In genomic region chr1:170857369-170857768, GRCm38 (mm10) we compare ENCODE assay signal across 19 mouse cellular contexts. TPM values are rescaled to one million over a fixed set of nuclear protein-coding genes. Genes with fewer than 3 reads are reported as not detected.
DNase-seq lines count a peak whose midpoint lies in the region; ATAC-seq lines count a peak whose summit lies in the region.
"Had no signal": no experiment of that assay in that cellular context is flagged by ENCODE, and none has a peak within 500 bp of the region (broad histone marks: within the 10 kb centered on the region; RNA-seq: fewer than 3 reads in every experiment).

No protein-coding gene starts in this region.

- no peak overlapping the region for H3K9ac ChIP-seq in neural tube, embryonic 15.5 days (replicated peaks)
- H3K9ac ChIP-seq: embryonic facial prominence, embryonic 12.5 days; liver, embryonic 14.5 days; midbrain, embryonic 15.5 days had no signal

- H3K36me3 ChIP-seq in neural tube, embryonic 15.5 days = peaks cover 5% of the 10 kb centered on the region; the same call in 1 of the 2 replicates
- H3K36me3 ChIP-seq: embryonic facial prominence, embryonic 12.5 days; forebrain, embryonic 10.5 days; heart, embryonic 10.5 days; midbrain, embryonic 15.5 days had no signal

- no peak overlapping the region for H3K4me2 ChIP-seq in neural tube, embryonic 15.5 days
- H3K4me2 ChIP-seq: embryonic facial prominence, embryonic 12.5 days; midbrain, embryonic 15.5 days had no signal

- no peak for ATAC-seq in neural tube, embryonic 15.5 days (ENCODE audit: low FRiP score)
- ATAC-seq: midbrain, embryonic 15.5 days had no signal

- no peaks in the 10 kb centered on the region for H3K27me3 ChIP-seq in neural tube, embryonic 15.5 days (replicated peaks)
- H3K27me3 ChIP-seq: embryonic facial prominence, embryonic 12.5 days; midbrain, embryonic 15.5 days had no signal

- no peak overlapping the region for H3K4me3 ChIP-seq in neural tube, embryonic 15.5 days (replicated peaks)
- H3K4me3 ChIP-seq: embryonic facial prominence, embryonic 12.5 days; forebrain, embryonic 10.5 days; heart, embryonic 10.5 days; midbrain, embryonic 15.5 days had no signal

- DNase-seq in heart, adult 11 months = peak; percentile 85
- no peak for DNase-seq in heart, adult 8-10 months (ENCODE audit: low spot score)
- peak; percentile 40 to 54 for DNase-seq in right cerebral cortex, adult 2 months (ENCODE audit: low spot score in 2 of 2)
- no peak for DNase-seq in right cerebral cortex, postnatal 14 days
- peak; percentile 32 to 39 for DNase-seq in cerebellum, postnatal 36 days
- no peak for DNase-seq in gastrocnemius, adult 18-20 months (ENCODE audit: low spot score)
- DNase-seq: adrenal gland, postnatal 10 days; kidney, adult 8-10 months; thymus, postnatal 4 days had no signal

- no peaks in the 10 kb centered on the region for H3K9me3 ChIP-seq in neural tube, embryonic 15.5 days (replicated peaks)
- H3K9me3 ChIP-seq: embryonic facial prominence, embryonic 12.5 days; forebrain, embryonic 10.5 days; heart, embryonic 10.5 days; midbrain, embryonic 15.5 days had no signal

- 81% methylated on average over 2 of the region's 2 CpGs for WGBS in neural tube, embryonic 15.5 days

- no peak overlapping the region for H3K27ac ChIP-seq in neural tube, embryonic 15.5 days (replicated peaks)
- H3K27ac ChIP-seq: embryonic facial prominence, embryonic 12.5 days; forebrain, embryonic 10.5 days; heart, embryonic 10.5 days; liver, embryonic 14.5 days; midbrain, embryonic 15.5 days had no signal

- H3K4me1 ChIP-seq in neural tube, embryonic 15.5 days = no peaks in the 10 kb centered on the region
- H3K4me1 ChIP-seq: embryonic facial prominence, embryonic 12.5 days; forebrain, embryonic 10.5 days; midbrain, embryonic 15.5 days had no signal

RNA-seq across cellular contexts. Expression of gene Atf6, which starts 10.2 kb away (rescaled TPM):
- total RNA-seq in heart, adult 8-10 months (2022) = 10 to 100 TPM; 70.6 to 81.4 (median 76.4) TPM
- 7.1 and 7.2 TPM in 2 replicates for polyA plus RNA-seq in neural tube, embryonic 15.5 days (2015; fragmentation: Nextera tagmentation; extraction: Ambion mirVana)
- 10 to 100 TPM; 17.0 to 17.7 TPM for total RNA-seq in gastrocnemius, adult 18-20 months (2021)

RNA-seq across cellular contexts. Expression of gene Gm26620, which starts 27.5 kb away (rescaled TPM):
- total RNA-seq in heart, adult 8-10 months (2022) = under 1 TPM in 3 of 4 experiments, not detected in 1; 0.44 to 0.68 (median 0.57) TPM
- polyA plus RNA-seq in neural tube, embryonic 15.5 days (2015; fragmentation: Nextera tagmentation; extraction: Ambion mirVana) = 0.36 and 0.91 TPM in 2 replicates
- under 1 TPM in 1 of 2 experiments, not detected in 1; 0.47 TPM for total RNA-seq in gastrocnemius, adult 18-20 months (2021)
- polyA plus RNA-seq: embryonic facial prominence, embryonic 12.5 days had no signal

RNA-seq across cellular contexts. Expression of gene Dusp12, which starts 28.0 kb away (rescaled TPM):
- total RNA-seq in heart, adult 8-10 months (2022) = 1 to 10 TPM; 7.6 to 8.9 (median 8.3) TPM
- polyA plus RNA-seq in neural tube, embryonic 15.5 days (2015; fragmentation: Nextera tagmentation; extraction: Ambion mirVana) = 43.5 and 51.7 TPM in 2 replicates
- 1 to 10 TPM; 4.1 to 5.5 TPM for total RNA-seq in gastrocnemius, adult 18-20 months (2021)

RNA-seq across cellular contexts. Expression of gene Fcrlb, which starts 55.4 kb away (rescaled TPM):
- not detected for total RNA-seq in heart, adult 8-10 months (2022)
- 1.1 and 1.4 TPM in 2 replicates for polyA plus RNA-seq in neural tube, embryonic 15.5 days (2015; fragmentation: Nextera tagmentation; extraction: Ambion mirVana)
- not detected for total RNA-seq in gastrocnemius, adult 18-20 months (2021)
- total RNA-seq: gastrocnemius, adult 8-10 months; heart, postnatal 25 days; MEL had no signal
- polyA plus RNA-seq: C2C12; embryonic facial prominence, embryonic 12.5 days; forebrain, embryonic 10.5 days; heart, embryonic 10.5 days had no signal

Comparison
In these comparisons a context has a peak if more than half of its experiments do, and no peak if none do; other contexts are left out.
1. DNase-seq: peak in heart, adult 11 months (single experiment), right cerebral cortex, adult 2 months (2 of 2) and cerebellum, postnatal 36 days (2 of 2); none in heart, adult 8-10 months (single experiment), right cerebral cortex, postnatal 14 days (single experiment) and gastrocnemius, adult 18-20 months (single experiment).